Mouse (Mus musculus) gastrocnemius, postnatal 4 days (tissue): Measurements from ENCODE around the gene Farp1. TPM values are rescaled to one million over a fixed set of nuclear protein-coding genes. Genes with fewer than 3 reads are reported as not detected.
"Not testable (repeated sequence)": the region's sequence is repeated elsewhere in the genome, so short reads cannot be mapped to it uniquely, and the experiment has no call there.

Experiments
- DNase-seq, 2 experiments: peaks; one replicate each; pipeline ENCODE4 v3.0.0; 2021 to 2022; ENCODE audit warnings: low spot score in 2 of 2, mixed read lengths in 2 of 2
- total RNA-seq, 2 experiments: library from RNA; stranded (reverse); gene quantifications; 2 replicates each; pipeline ENCODE4 v1.2.3; 2021

Farp1 gene
- total RNA-seq, 2 experiments from 2014 or later, result 64.2 to 65.8 TPM

DNA sequence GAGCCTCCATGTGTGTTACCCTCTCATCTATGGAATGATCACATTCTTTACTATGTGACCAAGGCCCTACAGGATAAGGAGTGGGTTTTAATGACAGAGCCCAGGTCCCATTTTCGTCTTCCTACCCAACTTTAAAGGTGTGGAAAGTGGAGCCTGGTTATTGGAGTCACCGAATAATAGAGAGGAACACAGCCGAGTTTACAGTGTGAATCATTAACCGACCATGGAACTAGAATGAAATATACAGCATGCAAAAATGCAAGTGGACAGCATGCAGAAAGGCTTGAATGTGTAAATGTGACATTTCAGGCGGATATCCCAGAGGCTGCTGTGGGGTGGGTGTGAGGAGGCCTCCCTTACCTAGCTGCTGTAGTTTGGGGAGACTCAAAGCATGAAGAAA lies 66.5 kb downstream of the Farp1 start:
- no peak for DNase-seq

DNA sequence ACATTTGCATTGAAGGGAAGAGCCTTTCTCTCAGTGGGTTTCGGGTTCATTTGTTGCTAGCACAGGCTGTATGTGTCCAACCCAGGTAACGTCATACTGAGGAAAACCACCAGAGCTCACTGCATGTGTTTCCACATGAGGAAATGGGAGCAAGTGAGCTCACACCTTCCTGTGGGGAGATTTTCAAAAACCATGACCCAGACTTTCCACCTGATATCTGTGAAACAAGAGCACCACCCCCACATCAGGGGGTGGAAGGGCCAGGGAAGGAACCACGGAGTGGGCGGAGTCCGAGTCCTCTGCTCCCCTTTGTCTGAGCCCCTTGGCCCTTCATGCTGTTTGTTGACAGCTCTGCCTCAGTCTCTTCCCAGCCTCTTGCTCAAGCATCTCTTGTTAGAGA lies 67.6 kb downstream of the Farp1 start:
- DNase-seq, result no peak

DNA sequence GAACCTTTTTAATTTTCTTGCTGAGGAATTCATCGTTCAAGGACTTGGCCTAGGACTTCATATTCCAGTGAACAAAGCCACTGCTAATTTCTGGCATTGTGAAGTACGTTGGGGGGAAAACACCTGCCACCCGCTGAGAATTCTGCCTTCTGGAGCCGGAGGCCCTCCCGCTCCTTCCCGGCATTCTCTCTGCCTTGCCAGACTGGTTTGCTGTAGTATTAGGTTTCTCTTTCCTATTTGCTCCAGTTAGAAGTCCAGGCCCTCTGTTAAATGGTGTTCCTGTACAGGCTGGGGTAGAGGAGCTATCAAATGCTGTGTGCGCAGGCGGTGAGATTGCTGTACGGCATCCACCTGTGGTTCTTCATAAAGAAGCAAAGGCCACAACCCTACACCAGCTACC lies 68.5 kb downstream of the Farp1 start:
- DNase-seq, result no peak

DNA sequence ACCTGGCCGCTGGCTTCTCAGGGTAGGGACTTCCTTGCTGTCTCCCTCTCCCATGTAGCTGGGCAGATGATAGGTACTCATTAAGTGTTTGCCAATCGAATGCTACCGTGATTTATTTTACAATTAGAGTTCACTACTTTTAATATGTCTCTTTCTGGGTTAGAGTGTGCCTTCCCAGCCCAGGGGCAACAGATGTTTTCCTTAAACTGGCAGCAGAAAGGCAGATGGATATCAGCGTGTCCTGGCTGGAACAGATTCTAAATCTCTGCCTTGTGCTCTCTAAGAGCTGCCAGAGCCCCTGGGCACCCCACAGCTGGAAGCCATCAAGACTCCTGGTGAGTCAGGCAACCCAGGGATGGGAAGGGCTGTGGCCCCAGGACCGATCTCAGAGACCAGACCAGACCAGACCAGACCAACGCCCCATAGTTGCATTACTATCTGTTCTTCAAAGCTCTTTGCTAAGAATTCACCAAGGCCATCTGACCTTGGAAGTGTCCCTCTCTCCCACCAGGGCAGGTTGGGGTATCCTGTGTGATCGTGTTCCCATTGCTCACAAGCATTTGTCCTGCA lies 69.8 kb downstream of the Farp1 start:
- no peak for DNase-seq

DNA sequence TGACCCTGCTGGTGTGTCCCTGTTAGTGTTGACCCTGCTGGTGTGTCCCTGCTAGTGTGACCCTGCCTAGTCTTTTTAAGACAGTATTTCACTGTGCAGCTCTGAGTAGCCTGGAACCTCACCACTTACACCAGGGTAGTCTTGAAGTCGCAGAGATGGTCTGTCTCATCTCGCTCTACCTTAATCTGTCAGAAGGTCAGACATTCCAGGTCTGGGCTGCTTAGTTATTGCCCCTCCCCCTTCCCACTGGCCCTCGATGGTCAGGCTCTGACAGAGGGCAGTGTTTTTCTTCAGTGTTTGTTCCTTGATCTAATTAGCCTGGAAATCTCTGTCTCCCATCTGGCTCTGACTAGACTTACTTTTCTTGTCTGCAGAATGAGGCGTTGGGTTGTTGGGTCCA lies 71.9 kb downstream of the Farp1 start:
- DNase-seq, result no peak

DNA sequence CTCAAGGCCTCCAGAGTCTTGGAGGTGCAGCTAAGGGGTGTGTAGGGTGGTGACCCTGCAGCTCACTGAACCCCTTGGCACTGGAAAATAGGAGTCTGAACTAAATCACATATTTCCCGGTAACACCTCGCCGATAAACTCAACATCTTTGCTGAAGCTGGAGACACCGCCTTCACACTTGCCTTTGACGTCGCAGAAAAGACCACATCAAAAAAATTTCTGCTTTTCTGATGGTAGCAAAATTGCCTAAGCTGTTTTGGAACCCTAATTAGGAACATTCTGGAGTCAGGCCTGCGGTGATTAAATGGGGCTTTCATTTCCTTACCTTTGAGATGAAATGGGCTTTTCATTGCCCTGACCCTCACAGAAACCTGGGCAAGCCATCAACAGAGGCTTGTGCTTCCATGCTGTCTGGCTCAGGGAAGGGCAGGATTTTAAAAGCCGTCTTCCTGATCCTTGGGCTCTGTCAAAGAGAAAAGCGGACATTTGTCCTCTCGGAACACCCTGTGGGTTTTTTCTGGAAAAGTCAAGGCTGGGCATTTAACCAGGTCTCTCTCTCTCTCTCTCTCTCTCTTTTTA lies 72.8 kb downstream of the Farp1 start:
- no peak for DNase-seq

DNA sequence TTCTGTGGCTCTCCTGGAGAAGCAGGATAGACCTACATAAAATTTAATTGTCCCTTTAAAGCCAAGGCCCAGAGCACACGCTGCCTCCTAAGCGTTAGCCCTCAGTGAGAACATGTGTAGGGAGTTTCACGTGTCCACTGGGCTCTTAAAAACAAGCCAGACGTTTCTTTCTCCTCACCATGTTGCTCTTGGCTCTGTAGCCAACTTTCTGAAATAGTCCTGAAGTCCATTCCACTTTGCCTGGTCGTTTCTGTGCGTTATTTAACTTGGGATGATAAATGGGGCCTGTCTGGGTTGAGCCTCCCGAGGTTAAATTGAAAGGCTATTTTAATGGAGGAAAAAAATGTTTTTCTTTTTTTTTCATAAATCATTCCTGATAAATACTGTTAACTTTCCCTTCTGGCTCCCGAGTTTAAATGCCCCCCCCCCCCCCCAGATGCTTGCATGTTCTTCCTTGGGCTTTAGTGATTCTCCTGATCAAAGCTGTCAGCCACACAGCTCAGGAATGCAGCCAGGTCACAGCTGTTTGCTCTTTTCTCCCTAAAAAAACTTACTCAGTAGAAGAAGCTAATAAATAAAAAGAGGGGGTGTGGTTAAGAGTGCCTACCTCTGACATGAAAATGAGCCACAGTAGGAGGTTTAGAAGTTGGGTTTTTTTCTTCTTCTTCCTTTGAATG lies 73.6 kb downstream of the Farp1 start:
- DNase-seq, result no peak

DNA sequence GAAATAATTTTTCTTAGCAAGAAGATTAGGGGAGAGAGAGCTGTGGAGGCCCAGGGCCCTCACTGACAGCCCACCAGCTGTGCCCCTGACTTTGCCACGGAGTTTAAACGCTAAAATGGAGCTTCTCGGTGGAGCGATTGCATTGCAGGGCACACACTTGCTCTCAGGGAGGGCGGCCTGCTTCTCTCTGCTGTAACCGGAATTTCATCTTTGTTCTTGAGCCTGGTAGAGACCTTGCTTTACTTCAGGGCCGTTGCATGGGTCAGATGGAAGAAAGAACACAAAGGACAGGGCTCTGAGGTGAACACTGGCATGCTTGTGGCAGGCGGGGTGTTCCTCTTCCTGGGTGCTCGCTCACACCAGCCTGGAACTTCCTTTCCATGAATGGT lies 74.1 kb downstream of the Farp1 start:
- no peak for DNase-seq

DNA sequence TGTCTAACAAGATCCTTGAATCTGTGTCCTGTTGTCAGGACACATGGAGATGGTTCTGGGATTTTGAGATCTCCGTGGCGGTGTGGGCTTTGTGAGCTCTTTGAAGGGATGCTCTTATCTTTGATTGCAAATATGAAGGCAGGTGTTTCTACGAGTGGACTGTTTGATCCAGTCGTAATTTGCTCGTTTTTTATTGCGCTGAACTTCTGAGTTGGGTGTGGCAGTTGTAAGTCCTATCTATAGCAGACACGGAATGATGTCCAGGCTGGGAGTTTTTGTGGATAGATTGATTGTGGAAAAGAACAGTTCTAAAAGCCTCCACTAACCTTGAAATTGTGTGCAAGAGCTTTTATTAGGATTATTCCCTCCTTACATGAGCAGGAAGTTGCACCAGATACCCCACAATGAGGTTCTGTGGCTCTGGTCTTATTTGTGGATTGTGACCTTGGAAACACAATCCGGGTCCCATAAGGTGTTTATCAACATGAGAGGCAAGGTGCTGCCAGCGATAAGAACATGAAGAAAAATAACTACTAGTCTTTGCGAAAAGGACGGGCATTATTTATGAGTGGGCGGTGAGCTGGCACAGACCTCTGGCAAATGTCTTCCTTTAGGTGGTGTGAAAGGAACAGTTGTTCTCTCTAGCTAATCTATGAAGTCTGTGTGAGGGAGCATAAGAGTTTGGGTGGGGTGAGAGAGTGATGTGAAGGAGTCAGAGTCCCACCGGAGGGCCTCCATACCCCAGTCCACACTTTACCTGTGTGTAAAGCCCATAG lies 75.7 kb downstream of the Farp1 start:
- no peak for DNase-seq

DNA sequence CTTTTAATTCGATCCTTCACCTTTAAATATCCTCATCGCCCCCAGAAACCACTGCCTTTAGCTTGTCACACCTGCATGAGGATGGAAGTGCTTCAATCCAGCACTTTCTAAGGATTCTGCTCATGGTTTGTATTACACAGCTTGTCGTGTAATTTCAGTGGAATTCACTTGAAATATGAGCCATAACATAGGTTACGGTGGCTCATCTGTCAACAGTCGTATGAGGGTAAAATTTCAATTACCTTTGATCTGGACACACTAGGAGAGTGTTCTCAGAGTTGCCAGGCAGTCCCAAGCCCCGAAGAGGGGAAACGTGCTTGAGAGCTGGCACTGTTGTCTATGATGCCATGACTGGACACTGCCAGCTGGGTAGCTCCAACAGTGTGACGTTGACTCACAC lies 77.1 kb downstream of the Farp1 start:
- DNase-seq, result no peak

DNA sequence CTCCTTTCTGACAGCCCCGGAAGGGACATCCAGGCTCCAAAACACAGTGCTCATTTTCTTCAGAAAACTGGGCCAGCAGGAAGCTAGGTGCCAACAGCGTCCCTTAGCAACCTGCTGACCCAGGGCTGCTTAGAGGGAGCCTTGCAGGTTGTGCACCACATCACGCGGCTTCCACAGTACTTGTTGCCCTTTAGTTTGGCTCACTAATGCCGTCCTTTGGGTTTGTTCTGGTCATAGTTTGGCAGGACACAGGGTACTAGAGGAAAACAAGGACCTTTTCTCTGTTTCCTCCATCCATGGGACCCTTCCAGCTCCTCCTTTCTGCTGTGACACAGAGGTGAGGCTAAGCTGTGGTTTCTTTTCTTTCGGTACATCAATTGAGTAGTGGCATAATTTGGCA lies 78.8 kb downstream of the Farp1 start:
- DNase-seq, result no peak

DNA sequence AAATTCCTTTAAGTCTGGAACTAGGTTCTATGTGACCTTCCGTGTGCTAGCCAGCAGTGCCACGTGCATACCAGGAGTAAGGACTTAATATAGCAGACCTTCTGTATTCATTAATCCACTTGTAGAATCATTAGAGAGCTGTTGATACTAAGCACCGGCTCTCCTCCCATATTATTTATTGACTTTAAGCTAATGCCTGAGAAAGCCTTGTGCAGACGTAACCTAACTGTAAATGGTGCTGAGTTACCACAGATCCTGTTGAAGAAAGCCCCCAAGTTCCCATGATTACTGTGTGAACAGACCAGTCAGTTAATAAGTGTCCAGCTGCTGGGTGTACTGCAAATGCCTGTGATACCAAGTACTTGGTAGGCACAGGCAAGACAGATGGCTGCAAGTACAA lies 81.7 kb downstream of the Farp1 start:
- DNase-seq, result no peak

DNA sequence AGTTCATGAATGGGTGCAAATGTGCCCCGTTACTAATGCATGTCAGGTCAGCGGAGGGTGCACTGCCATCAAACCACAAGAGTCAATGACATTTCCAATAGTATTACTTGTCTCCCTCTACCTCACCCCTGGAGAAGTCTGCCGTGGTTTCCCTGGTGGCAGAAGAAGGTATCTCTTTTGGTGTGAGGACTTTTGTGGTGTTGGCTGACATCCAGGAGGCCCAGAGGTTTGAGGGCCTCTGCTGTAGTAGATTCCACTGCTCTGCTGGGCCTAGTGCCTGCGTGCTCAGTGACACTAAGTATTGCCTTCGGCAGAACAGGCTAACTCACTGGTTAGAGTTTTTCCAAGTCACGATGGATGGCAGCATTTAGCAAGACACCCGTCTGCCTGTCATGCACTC lies 83.9 kb downstream of the Farp1 start:
- DNase-seq, result no peak

DNA sequence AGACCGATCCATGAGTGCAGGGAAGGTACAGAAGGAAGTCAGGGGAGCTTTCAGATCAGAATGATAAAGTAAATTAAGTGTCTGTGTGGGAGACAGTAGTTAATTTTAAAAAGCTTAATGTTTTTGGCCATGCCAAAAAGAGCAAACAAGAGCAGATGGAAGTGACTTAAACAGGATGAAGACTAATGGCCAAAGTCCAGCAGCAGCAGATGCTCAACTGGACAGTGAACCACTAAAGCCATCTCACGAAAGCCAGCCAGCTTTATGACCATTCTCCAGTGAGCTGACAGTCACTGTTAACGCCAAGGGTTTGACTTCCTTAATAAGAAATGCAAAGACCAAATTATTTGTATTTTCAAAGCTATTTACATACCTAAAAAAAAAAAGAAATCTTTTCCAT lies 86.7 kb downstream of the Farp1 start:
- no peak for DNase-seq

DNA sequence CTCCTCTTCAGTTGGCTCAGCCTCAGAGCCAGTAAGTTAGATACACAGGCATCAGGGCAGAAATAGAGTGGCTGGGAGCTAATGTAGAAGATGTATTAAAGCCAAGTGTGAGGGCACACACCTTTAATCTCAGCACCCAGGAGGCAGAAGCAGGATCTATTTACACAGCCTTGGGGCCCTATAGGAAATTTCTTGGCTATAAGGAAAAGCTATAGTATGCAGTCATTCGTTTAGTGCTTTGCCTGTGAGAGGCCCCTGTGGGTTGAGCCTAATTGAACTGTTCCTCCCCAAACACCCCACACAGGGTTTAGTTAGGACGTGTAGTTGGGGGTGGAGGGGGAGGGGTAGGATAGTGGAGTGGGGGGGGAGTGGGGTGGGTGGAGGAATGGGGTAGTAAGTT lies 87.9 kb downstream of the Farp1 start:
- no peak for DNase-seq

DNA sequence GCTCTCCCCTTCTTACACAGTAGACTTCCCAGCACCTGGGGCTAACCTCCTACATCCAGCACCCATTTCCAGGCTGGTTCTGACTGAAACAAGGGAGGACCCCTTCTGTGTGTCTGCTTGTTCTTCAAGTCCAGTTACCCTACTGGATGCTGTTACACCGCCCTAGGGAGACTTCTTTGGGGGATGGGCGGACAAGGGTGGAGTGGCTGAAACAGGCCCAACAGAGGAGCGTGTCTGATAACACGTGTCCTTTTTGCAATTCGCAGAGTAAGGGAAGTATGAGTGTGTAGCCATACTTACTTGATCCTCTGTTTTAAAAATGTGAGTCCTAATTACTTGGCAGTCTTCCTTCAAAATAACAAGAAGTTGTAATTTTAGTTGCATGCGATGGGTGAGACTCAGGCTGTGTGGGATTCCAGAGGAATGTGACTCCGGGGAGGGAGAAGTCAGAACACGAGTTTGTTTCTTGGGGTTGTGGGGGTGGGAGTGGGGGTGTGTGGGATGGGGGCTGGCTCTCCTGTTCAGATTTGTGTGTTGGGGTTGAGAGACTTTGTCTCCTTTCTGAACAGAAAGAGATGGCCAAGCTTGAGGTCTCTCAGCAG lies 89.5 kb downstream of the Farp1 start:
- DNase-seq, result no peak

DNA sequence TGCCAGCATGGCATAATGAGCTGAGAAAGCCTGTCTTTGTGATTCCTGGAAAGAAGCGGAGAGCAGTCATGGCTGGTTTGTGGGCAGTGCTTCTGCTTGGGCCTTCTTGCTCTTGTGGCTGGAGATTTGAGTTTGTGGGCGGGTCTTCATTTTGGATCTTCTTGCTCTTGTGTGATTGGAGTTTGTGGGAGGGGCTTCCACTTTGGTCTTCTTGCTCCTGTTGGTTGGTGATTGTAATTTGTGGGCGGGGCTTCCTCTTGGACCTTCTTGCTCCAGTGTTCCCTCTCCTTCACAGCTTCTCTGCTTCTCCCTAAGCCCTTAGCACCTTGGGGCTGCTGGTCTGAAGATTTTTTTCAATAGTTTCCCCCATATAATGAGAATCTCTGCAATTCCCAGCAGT lies 90.7 kb downstream of the Farp1 start:
- DNase-seq, result no peak

DNA sequence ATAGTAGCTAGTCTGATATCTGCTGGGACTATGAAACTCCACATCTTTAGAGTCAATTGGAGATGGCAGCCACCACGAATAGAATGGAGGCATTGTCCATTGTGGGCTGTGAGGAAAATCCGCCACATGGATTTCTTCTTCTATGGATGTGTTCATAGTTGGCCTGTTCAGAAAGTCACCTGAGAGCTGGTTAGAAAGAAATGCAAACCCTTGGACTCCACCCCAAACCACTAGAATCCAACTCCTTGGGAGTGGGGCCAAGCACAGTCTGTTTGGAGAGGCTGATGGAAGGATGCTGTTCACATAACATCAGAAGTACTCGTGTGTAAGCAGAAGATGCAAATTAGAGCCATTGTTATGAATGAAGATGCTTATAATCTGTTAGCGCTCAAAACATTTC lies 91.3 kb downstream of the Farp1 start:
- no peak for DNase-seq

DNA sequence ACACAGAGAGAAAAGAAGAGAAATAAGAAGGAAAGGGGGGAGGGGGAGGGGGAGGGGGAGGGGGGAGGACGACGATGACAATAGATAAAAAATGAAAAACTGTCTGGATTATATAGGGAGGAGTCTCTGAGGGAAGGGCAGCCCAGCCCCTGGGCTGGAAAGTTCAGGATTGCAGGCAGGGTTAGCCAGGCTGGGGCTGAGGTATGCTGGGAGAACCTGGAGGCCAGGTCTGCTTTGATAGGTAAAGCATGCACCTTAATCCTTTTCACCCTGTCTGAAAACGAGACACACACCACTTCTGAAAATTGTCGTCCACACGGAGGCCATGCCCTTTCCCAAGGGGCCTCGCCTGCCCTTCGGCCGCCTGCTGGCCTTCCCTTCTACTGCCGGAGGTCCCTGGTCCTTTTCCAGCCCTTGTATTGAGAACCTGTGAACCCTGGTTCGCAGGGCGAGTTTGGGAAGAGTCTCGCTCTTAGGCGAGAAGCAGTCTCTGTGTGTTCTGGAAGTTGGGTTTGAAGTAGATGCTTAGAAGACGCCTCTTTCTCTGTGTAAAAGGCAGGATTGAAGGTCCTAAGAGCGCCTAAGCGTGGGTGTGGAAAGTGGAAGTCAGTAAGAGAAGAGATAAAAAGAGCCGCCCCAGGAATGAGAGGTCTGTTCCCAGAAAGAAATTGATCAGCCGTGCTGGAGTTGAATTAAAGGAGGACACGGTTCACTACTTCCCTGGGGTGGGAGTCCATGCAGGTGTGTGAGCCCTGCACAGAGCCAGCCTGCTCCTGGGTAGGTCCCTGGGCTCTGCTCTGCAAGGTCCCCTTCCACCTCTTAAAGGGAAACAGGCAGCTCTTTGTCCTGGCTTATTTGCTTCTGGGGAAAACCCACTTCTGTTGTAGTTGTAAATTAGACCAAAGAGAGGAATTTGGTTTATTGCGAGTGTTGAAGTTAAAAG lies 94.1 kb downstream of the Farp1 start:
- DNase-seq, result no peak

DNA sequence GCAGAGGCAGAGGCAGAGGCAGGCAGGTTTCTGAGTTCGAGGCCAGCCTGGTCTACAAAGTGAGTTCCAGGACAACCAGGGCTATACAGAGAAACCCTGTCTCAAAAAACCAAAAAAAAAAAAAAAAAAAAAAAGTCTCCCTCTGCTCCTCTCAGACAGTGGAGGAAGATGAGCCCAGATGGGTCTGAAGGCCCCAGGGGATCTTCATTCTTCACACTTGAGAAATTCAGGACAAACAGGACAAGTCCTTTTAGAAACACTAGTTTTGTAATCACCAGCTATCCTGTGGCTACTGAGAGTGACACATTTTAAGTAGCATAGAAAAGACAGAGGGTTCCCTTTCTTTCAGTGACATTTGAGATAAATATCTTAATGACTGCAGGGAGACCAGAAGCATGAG lies 95.4 kb downstream of the Farp1 start:
- DNase-seq, result not testable (repeated sequence)

DNA sequence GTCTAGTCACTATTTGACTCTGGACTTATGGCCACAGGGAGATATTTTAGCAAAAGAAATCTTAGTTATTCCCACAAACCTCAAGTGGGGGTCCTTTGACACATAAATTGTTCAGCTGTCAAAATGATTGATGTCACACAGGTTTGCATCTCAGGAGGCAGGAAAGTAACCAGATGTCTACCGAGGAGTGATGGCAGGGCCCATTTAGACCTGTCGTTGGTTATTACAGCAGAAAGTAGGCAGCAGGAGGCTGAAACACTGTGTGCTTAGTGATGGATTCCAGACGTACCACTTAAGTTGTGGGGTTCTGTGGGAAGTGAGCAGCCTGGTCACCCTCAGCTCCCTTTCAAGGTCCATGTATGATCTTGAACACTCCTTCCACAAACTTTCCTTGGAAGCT lies 99.4 kb downstream of the Farp1 start:
- DNase-seq, result no peak
